Mouse (Mus musculus) embryonic stem cell, embryonic (primary cell): Measurements from ENCODE around the gene Cntln.

ENCODE experiments used
- CTCF ChIA-PET, 4 experiments: fragments of 300-600 bp in 2 of 4; fragments of 350-600 bp in 2 of 4; sonication (Branson Sonifier 250); formaldehyde crosslinking; loops; one replicate each; lab custom pipeline; 2022; ENCODE audit warnings: inconsistent platforms in 2 of 4; lab: Charles Lee
- POLR2A ChIA-PET, 4 experiments: fragments of 300-600 bp in 2 of 4; fragments of 350-600 bp in 2 of 4; sonication (Branson Sonifier 250); formaldehyde crosslinking; loops; one replicate each; lab custom pipeline; 2022; ENCODE audit warnings: antibody characterized with exemption in 4 of 4, inconsistent platforms in 1 of 4; lab: Charles Lee

Gene Cntln

DNA sequence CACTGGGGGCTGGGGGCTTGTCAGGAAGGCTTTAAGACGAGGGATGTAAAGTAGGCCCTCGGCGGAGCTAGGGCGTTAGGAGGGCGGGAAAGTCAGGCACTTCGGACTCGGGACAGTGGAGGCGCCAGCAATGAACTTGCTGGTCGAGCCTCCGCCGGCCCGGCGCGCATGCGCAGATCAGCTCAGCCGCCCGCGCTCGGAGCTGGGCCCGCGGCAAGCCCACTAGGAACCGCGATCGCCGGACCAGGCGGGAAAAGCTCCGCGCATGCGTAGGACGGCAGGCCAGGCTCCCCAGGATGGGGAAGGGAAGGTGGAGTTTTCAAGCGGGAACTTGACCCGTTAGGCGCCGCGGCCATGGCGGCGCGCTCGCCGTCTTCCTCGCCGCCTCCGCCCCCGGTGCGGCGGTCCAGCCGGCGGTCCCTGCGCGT is at the start of gene Cntln:
Gene Cntln (plus strand): TSS at position 199 of the 428 bp plus-strand sequence.
- CTCF ChIA-PET, result interaction anchor here in 1 of 4 experiments (0.9 kb wide), 1 partner anchor 34 kb away, joined by 4 read pairs; no protein-coding TSS in a partner anchor
- POLR2A ChIA-PET, result interaction anchor here in 2 of 4 experiments (0.7 to 1.4 kb wide), 6 partner anchors 9 to 199 kb away, joined by 3 to 7 read pairs (median 4); no protein-coding TSS in a partner anchor

DNA sequence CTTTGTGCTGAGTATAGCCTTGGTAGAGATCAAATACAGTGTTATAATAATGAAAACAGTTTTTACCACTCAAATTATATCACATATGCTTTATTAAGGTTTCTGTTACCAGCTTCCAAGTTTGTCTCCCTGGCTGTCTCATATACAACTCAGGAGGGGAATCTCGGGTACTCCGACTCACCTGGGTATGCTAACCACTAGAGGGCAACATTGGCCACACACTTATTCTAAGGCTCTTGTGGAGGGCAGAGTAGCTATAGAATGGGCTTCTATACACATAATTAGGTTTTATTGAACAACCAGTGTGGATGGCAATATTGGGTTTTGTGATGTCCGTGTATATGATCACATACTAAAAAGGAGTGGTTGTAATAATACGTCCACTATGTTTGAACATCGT is 47.1 kb upstream of the Cntln start:
- CTCF ChIA-PET, result interaction anchor here (0.5 to 1.7 kb wide), 12 partner anchors 9 to 831 kb away, joined by 3 to 9 read pairs (median 3); no protein-coding TSS in a partner anchor
- POLR2A ChIA-PET, result no interaction called here

DNA sequence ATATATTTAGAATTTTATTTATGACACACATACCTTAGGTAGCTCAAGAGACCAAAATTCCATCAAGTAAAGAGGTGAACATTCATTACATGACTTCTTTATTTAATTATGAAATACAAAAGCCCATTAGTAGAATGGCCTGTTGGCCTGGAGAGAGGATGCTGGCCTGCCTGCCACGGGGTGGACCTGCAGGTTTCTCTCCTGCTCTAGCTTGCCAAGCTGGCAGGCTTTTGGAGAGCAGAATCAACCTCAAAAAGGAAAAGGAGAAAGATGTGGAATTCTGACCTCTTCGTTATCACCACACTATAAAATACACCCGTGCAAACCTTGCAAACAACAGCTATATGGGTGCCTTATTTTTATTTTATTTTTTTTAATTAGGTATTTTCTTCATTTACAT is 45.6 kb upstream of the Cntln start:
- ChIA-PET POLR2A (interaction anchor here in 1 of 4 experiments (0.9 kb wide), 1 partner anchor 13 kb away, joined by 3 read pairs; no protein-coding TSS in a partner anchor), CTCF (interaction anchor here in 1 of 4 experiments (0.6 kb wide), 1 partner anchor 122 kb away, joined by 5 read pairs; no protein-coding TSS in a partner anchor)

DNA sequence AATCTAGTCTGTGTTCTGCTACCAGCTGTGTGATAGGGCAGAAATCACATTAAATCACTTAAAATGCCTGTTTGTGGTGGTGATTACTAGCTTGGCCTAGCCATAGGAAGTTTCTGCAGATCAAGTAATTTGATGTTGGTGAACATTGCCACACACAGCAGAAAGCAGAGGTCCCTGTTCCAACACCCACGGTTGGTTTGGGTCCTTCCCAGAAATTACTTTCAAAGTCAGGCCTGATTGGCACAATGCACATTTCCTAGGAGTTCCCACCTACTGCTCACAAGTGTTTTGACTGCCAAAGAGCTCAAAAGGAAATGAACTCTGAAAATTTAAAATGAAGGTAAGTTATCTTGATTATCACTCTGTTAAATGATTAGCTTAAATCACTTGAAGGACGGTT is 44.6 kb upstream of the Cntln start:
- ChIA-PET POLR2A (no interaction called here), CTCF (interaction anchor here in 2 of 4 experiments (0.6 to 0.7 kb wide), 2 partner anchors 123 to 257 kb away, joined by 3 to 5 read pairs; no protein-coding TSS in a partner anchor)

DNA sequence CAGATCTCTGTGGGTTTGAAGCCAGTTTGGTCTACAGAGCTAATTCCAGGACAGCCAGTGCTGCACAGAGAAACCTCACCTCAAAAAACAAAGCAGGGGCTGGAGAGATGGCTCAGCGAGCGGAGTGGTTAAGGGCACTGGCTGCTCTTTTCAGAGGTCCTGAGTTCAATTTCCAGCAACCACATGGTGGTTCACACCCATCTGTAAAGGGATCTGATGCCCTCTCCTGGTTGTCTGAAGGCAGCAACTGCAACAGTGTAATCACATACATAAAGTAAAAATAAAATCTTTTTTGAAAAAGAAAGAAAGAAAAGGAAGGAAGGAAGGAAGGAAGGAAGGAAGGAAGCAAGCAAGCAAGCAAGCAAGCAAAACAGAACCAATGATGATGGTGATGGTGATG is 26.5 kb upstream of the Cntln start:
- POLR2A ChIA-PET, result no interaction called here
- CTCF ChIA-PET, result no interaction called here

DNA sequence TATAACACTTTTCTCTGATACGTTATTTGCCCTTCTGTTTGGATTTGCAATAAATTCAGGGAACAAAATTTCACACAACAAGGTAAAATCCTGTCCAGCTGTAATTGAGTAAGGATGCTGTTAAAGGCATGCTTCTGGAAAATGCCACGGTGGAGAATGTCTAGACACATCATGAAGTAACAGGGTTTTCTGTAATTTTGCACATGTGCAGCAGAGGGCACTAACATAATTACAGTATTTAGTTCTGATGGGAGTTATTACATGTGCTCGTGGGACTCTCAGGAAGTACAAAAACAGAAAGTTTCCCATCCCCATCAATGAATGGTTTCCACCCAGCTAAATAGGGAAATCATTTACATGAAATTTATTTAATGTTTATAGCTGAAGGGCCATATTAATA is 7.8 kb upstream of the Cntln start:
- POLR2A ChIA-PET, result no interaction called here
- CTCF ChIA-PET, result no interaction called here

DNA sequence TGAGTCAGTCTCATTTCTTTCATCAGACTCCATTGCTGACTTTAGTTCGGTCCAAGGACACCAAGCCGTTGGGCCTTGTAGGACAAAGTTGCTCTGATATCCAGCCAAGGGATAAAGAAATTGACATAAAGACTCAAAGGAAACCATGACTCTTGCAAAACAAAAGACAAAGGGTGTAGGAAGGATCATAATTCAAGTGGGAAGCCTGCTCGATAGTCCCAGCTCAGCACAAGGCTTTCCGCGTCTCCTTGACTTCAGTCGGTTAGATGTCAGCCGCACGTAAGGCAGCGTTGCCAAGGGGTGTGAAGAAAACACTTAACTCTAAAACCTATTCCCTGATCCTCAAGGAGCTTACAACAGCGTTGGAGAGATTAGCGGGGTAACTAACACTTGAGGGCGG is 463 bp upstream of the Cntln start:
- CTCF ChIA-PET, result no interaction called here
- POLR2A ChIA-PET, result interaction anchor here in 2 of 4 experiments (0.6 to 1.4 kb wide), 4 partner anchors 10 to 198 kb away, joined by 3 to 7 read pairs (median 4); no protein-coding TSS in a partner anchor

DNA sequence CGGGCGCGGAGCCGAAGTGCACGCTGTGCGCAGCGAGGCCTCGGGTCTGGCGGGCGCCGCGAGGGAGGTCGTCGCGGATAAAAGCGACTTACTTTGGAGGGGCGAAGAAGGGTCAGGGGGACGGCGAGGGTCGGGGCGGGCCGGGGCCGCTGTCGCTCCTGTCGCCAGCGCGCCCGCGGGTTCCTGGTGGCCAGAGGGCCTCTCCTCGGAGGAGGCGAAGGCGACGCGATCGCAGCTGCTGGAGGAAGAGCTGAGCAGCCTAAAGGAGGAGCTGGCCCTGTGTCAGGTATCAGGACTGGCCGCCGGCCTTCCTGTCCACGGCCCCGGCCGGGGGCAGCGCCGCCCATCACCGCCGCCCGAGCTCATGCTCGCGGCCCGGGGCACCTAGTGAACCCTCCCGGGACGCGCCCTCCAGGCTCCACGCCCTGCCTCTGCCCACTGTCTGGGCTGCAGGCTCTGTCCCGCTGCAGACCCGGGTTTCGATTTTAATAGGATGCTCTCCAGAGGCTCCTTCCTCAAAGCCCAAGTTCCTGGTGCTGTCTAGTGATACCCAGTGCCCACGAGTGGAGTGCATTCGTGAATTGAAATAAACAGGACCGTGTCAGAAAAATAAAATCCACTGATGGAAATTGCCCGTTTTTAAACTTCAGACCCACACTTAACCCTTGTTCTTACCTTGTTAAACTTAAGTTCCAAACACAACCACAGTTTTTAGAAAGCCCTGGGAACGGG is 596 bp downstream of the Cntln start:
- CTCF ChIA-PET, result interaction anchor here in 1 of 4 experiments (0.9 kb wide), 1 partner anchor 34 kb away, joined by 4 read pairs; no protein-coding TSS in a partner anchor
- POLR2A ChIA-PET, result interaction anchor here in 1 of 4 experiments (0.7 to 1.4 kb wide), 5 partner anchors 9 to 34 kb away, joined by 3 to 7 read pairs (median 4); no protein-coding TSS in a partner anchor

DNA sequence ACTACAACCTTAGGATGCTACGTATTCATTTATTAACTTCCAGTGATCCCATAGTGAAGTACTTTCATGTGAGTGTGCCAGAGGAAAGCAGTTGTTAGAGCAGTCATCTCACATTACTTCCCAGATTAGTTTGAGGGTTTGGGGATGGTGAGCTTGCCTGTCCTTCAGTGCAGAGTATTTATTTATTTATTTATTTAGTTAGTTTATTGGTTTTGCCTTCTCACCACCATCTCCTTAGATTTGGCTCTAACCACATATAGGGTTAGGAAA is 1.1 kb downstream of the Cntln start:
- CTCF ChIA-PET, result no interaction called here
- POLR2A ChIA-PET, result interaction anchor here in 1 of 4 experiments (1.2 to 1.4 kb wide), 3 partner anchors 8 to 25 kb away, joined by 3 to 7 read pairs (median 4); no protein-coding TSS in a partner anchor

DNA sequence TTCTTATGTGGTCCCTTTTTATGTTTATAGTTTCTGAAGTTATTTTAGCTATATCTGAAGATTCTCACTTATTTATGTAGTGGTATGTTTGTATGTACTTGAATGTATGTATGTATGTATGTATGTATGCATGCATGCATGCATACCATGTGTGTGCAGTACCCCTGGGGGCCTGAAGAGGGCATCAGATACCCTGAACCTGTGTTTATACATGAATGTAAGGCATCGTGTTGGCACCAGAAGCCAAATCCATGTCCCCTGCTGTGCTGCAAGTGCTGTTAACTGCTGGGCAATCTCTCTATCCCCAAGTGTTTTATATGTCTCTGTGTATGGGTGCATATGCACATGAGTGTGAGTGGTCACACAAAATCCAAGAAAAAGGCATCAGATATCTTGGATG is 34.3 kb downstream of the Cntln start:
- CTCF ChIA-PET, result no interaction called here
- POLR2A ChIA-PET, result no interaction called here

DNA sequence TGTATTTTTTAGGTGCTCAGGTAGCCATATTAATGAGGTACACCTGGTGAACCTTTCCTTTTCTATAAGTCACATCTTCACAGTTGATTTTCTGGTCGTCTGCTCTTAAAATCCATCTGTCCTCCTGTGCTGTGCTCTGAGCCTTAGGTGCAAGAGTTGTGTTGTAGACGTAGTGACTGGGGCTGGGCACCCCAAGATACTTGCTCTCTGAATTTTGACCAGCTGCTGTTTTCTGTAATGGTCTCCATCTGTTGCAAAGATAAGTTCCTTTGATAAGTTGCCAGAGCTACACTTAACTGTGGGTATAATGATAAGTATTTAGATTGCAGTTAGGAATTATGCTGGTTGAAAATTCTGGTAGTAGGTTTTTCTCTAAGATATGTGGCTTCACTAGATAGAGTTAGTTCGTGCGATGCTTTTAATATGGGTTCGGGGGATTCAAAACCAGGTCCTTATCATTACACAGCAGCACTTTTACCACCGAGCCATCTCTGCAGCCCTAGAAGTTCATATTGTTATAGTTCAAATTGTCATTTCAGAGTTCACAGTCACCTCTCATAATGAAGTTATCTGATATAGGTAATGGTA is 50.3 kb downstream of the Cntln start:
- ChIA-PET POLR2A (no interaction called here), CTCF (no interaction called here)

DNA sequence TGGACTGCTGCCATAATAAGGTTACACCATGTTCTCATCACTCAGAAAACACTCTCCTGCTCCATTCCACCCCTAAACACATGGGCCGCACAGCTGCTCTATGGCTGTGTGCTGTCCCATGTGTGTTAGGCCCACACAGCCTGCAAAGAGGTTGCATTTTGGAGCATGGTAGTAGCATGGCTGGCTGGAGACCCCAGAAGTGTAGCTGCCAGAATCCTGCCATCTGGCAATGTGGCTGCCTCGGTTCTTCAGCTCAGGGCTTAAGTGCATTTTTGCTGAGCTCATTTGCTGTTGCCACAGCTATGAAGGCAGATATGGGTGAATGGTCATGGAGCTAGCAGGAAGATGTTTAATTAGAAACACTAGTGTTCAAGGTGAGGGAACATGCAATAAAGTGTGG is 58.0 kb downstream of the Cntln start:
- POLR2A ChIA-PET, result no interaction called here
- CTCF ChIA-PET, result no interaction called here

DNA sequence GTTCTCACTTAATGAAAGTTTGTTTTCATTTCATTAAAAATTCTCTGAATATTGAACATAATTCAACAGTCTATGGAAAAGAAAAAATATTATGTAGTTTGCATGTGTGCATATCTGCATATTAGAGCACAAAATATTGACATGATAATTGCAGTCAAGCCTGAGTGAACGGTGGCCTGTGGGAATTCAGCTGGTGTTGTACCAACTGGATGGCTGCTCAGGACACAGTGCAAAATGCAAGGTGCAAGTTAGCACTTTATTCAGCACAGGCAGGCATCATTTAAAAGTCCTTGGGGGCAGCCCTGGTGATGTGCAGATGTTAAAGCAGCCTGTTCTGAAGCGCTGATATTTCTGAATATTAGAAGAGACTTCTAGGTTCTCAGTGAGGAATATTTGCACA is 58.5 kb downstream of the Cntln start:
- CTCF ChIA-PET, result no interaction called here
- POLR2A ChIA-PET, result no interaction called here

DNA sequence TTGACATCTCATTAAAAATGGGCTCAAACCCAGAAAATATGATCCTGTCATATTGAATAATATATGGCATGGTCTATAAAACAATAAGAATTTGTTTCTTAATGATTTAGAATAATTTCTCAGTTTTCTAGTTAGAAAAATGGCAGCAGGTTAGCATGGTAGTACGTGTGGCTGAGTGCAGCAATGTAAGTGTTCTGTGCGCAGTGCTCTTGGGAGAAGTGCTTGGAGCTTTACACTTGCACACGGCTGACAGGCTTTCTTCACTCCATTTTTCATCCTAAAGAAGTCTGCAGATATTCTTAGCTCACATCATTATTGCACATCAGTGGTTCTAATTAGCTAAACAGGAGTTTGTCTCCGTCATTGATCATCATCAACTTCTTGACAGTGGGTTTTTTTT is 60.0 kb downstream of the Cntln start:
- CTCF ChIA-PET, result interaction anchor here in 1 of 4 experiments (0.7 kb wide), 1 partner anchor 110 kb away, joined by 3 read pairs; no protein-coding TSS in a partner anchor

DNA sequence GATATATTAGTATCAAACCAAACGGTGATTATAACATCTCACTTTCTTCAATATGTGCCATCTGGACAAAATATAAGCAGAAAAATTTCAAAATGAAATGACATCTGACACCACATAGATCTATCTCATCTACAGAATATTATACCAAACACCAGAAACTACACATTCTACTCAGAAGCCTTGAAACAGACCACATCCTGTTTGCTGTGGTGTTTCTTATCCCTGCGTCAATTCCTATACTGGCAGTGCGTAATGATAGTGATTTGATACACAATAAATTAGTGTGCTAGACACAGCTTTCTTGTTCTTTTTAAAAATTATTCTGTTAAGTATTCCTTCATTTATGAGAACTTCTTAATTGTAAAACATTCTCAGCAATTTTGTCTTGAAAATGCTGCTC is 62.3 kb downstream of the Cntln start:
- CTCF ChIA-PET, result no interaction called here
- POLR2A ChIA-PET, result no interaction called here

More for the DNA sequence above, 60.0 kb downstream of the Cntln start:
- POLR2A ChIA-PET, result no interaction called here

DNA sequence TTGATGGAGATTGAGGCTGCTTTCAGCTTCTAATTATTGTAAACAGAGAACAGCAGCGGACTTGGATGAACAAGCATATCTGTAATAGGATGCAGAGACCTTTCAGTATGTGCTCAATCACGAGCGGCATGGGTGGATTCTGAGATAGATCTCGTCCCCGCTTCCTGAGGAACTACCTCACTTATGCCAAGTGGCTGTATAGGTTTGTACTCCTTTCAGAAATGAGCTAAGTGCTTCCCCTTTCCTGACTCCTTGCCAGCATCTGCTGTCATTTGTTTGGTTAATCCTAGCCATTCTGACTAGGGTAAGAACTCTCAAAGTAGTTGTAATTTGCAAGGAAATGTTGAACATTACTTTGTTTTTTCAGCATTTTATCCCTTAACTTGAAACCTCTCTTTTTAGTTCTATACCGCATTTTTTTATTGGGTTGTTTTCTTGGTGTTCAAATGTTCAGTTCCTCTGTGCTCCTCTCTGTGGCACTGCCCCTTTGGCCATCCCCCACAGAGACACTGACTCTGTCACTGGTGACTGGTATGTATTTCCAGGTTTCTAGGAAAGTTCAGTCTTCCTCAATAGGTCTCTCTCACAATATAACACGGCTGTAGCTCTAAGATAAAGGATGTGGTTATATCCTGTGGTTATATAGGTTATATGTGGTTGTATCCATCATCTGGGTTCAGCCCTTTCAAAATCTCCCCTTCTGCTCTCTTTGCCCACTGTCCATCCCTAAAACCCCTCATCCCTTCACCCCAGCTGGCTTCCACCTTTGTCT is 93.0 kb downstream of the Cntln start:
- POLR2A ChIA-PET, result no interaction called here
- CTCF ChIA-PET, result no interaction called here

DNA sequence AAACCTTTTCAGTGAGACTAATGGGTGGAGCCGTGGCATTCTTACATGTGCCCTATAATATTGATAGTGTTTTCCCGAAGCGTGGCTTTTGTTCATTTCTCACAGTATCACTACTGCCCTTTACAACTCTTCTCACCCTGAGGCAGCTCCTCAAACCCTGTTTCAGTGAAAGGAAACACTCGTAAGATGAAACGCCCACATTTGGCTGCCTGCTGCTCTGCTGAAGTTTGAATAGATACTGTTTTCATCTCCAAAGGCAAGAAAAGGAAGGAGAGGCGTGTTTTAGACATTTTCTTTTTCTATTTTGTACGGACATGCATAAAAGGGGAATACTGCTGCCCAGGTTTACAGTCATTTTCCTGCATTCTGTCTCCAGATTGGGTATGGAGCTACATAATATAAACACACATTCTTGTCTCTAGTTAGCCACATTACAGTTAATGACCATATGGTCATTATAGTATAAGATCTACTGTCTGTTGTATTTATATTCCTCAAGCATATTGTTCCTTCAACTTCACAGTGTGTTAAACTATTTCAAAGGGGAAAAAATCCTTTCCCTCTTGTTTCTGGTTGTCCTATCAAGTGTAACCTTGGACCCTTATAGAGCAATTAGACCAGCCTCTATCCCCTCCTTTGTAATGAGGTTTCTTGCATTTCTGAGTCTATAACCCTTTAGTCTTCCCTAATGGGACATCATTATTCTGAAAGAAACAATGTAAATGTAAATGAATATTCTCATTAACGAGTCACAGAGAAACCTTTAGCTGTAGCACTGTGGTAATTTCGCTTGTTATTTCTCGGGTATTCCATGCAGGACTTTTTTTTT is 111.6 kb downstream of the Cntln start:
- CTCF ChIA-PET, result no interaction called here
- POLR2A ChIA-PET, result no interaction called here

DNA sequence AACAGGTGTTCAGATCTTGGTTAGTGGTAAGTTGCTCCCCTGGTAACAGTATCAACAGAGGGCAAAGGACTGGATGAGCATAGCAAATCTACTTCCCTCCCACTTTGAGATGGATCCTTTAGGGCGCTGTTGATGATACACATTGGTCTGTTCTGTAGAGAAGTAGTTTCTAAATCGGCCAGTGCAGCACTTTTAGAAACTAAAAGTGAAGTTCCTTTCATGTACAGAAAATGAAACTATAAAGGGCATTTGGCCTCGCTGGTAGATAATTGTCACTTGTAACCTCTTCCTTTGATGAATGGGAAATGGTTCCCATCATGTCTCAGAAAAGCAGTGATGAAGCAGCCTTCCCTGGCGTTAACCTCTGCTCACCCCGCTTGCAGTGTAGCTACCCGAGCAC is 121.5 kb downstream of the Cntln start:
- CTCF ChIA-PET, result no interaction called here
- POLR2A ChIA-PET, result no interaction called here

DNA sequence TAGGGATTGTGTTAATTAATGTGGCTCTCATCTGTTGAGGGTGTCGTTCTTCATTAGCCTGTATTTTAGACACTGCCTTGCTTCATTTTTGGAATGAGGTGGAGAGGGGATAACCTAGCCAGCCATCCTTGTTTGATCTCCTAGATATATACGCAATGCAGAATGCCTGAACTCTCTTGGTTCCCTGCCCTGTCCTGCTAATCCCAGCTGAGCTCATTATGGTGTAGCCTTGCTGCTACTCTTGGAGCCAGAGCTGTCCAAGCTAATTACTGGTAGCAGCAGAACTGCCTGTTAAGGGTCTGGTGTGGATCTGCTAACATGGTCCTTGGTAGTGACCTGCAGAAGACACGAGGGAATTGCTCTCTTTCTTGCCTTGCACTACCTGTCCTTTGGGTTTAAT is 122.7 kb downstream of the Cntln start:
- CTCF ChIA-PET, result no interaction called here
- POLR2A ChIA-PET, result no interaction called here
